Mouse (Mus musculus) G1E (cell line): Measurements from ENCODE around the gene Zfp146.

Source experiments
- CTCF ChIP-seq: IDR thresholded peaks from 2 replicates; pipeline ENCODE4 v1.5.1; 2012; ENCODE audit warnings: low read depth, low read length, inconsistent platforms, mixed read lengths
- TAL1 ChIP-seq: conservative IDR thresholded peaks from 2 replicates; pipeline ENCODE4 v1.6.1; 2012; ENCODE audit warnings: low read depth, low read length, inconsistent platforms, mixed read lengths

- TF ChIP-seq CTCF (no peak), TAL1 (no peak)
Measured at GRCm38 (mm10) chr7:30168914-30169582, 502 bp downstream of the Zfp146 start.
